12 mouse cellular contexts compared by ENCODE assay signal in the genomic region with DNA sequence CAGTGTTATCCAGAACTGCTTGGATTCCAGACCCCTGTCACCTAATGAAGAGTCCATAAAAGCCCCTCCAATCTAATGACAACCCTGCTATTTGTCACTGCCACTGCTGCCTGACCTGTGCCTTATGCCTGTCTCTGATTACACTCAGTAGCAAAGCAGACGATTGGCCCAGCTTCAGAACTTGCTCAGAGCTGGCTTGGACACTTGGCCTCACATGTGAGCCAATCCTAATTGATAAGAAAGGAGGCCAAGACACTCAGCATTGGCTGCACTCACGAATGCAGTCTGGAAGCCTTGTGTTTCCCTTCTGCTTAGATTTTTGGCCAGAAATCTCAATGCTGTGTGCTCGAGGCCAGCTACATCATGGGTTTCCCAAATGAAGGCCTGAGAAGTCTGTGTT. TPM values are rescaled to one million over a fixed set of nuclear protein-coding genes. Genes with fewer than 3 reads are reported as not detected.
DNase-seq lines count a peak whose midpoint lies in the region; ATAC-seq and TF ChIP-seq lines count a peak whose summit lies in the region.
"Had no signal": no experiment of that assay in that cellular context is flagged by ENCODE, and none has a peak within 500 bp of the region (broad histone marks: within the 10 kb centered on the region; RNA-seq: fewer than 3 reads in every experiment).

No protein-coding gene starts in this region.

- 0 out of 2 replicates have a peak, but pooled peaks cover 3% of the 10 kb centered on the region for H3K4me1 ChIP-seq in heart, embryonic 11.5 days (ENCODE audit: control insufficient read depth, insufficient read depth, low read length)
- peaks cover 2% of the 10 kb centered on the region; the same call in 1 of the 2 replicates for H3K4me1 ChIP-seq in bone marrow, adult 2 months (ENCODE audit: control insufficient read depth, insufficient read depth, low read length)
- peaks cover 29 to 42% of the 10 kb centered on the region in 2 experiments for H3K4me1 ChIP-seq in liver, embryonic 14.5 days (replicated peaks; ENCODE audit: control insufficient read depth in 2 of 2, insufficient read depth in 2 of 2, low read length in 1 of 2)
- 0 out of 2 replicates have a peak, but pooled peaks cover 4% of the 10 kb centered on the region for H3K4me1 ChIP-seq in midbrain, embryonic 14.5 days (ENCODE audit: control insufficient read depth, insufficient read depth, low read length)

- ATAC-seq in heart, embryonic 11.5 days (replicated peaks; ENCODE audit: insufficient number of reproducible peaks, low FRiP score, low TSS enrichment) = no peak
- peak; percentile 42 for ATAC-seq in liver, embryonic 14.5 days (ENCODE audit: insufficient read depth)
- ATAC-seq in midbrain, embryonic 14.5 days (ENCODE audit: low FRiP score, low TSS enrichment) = no peak

- WGBS in heart, embryonic 11.5 days (ENCODE audit: insufficient replicate concordance) = 41% methylated on average over 3 of the region's 3 CpGs
- 72% methylated on average over 3 of the region's 3 CpGs for WGBS in bone marrow, adult 2 months
- 26% methylated on average over 3 of the region's 3 CpGs for whole genome bisulfite sequencing in liver, embryonic 14.5 days (ENCODE audit: insufficient replicate concordance)
- 75% methylated on average over 3 of the region's 3 CpGs for WGBS in midbrain, embryonic 14.5 days

- no peak overlapping the region for H3K4me3 ChIP-seq in heart, embryonic 11.5 days (ENCODE audit: low read depth, low read length)
- H3K4me3 ChIP-seq in bone marrow, adult 2 months (replicated peaks; ENCODE audit: control insufficient read depth, low read depth, low read length) = no peak overlapping the region
- H3K4me3 ChIP-seq in liver, embryonic 14.5 days (ENCODE audit: insufficient read depth in 1 of 2, low read depth in 2 of 2, low read length in 2 of 2) = no peak overlapping the region
- H3K4me3 ChIP-seq in midbrain, embryonic 14.5 days (replicated peaks; ENCODE audit: low read depth, low read length) = no peak overlapping the region
- H3K4me3 ChIP-seq: hindbrain, embryonic 10.5 days; limb, embryonic 15.5 days had no signal

- 0 out of 2 replicates have a peak, but pooled peaks cover 4% of the 10 kb centered on the region for H3K27me3 ChIP-seq in heart, embryonic 11.5 days (ENCODE audit: control insufficient read depth, insufficient read depth, low read length)
- no peaks in the 10 kb centered on the region for H3K27me3 ChIP-seq in liver, embryonic 14.5 days (ENCODE audit: control insufficient read depth, insufficient read depth, low read length)
- no peaks in the 10 kb centered on the region for H3K27me3 ChIP-seq in midbrain, embryonic 14.5 days (ENCODE audit: control insufficient read depth, insufficient read depth, low read length)
- H3K27me3 ChIP-seq: limb, embryonic 15.5 days had no signal

- DNase-seq in heart, adult 11 months = peak; percentile 98
- peak; percentile 51 for DNase-seq in gastrocnemius, postnatal 10 days
- peak in 2 of 3 experiments; percentile 38 to 53 for DNase-seq in liver, embryonic 14.5 days (ENCODE audit: low read depth in 3 of 3, low spot score in 3 of 3)
- DNase-seq in midbrain, embryonic 14.5 days = no peak
- no peak for DNase-seq in T-cell, adult 2 months (ENCODE audit: low spot score)
- DNase-seq in layer of hippocampus, postnatal 25 days (ENCODE audit: extremely low spot score in 1 of 2, low spot score in 1 of 2) = no peak
- DNase-seq: retina, postnatal 1 day; thymus, adult 2 months had no signal

- TF ChIP-seq CTCF in bone marrow, adult 2 months (IDR thresholded peaks at IDR 0.05; ENCODE audit: control insufficient read depth, insufficient read depth, low read length) = no peak
- TF ChIP-seq CTCF in liver, embryonic 14.5 days (IDR thresholded peaks at IDR 0.05; ENCODE audit: low read depth) = no peak

- H3K27ac ChIP-seq in heart, embryonic 11.5 days (ENCODE audit: low read depth, low read length) = no peak overlapping the region
- H3K27ac ChIP-seq in bone marrow, adult 2 months (ENCODE audit: control insufficient read depth, insufficient read depth, low read depth, low read length, poor library complexity) = 0 out of 2 replicates have a peak overlapping the region, but pooled peaks have one; percentile 0
- peak overlapping the region; percentile 88 for H3K27ac ChIP-seq in liver, embryonic 14.5 days
- no peak overlapping the region for H3K27ac ChIP-seq in midbrain, embryonic 14.5 days (replicated peaks; ENCODE audit: low read depth, low read length)
- H3K27ac ChIP-seq: hindbrain, embryonic 10.5 days; limb, embryonic 15.5 days had no signal

- no peak overlapping the region for H3K9ac ChIP-seq in heart, embryonic 11.5 days (ENCODE audit: low read depth, low read length)
- H3K9ac ChIP-seq in liver, embryonic 14.5 days (replicated peaks) = no peak overlapping the region; the same call in 1 of the 2 replicates
- H3K9ac ChIP-seq in midbrain, embryonic 14.5 days (replicated peaks; ENCODE audit: low read length) = no peak overlapping the region
- H3K9ac ChIP-seq: limb, embryonic 15.5 days had no signal

- H3K36me3 ChIP-seq in heart, embryonic 11.5 days (ENCODE audit: control insufficient read depth, insufficient read depth, low read length) = no peaks in the 10 kb centered on the region
- no peaks in the 10 kb centered on the region for H3K36me3 ChIP-seq in liver, embryonic 14.5 days (replicated peaks; ENCODE audit: control insufficient read depth, insufficient read depth, low read depth)
- no peaks in the 10 kb centered on the region for H3K36me3 ChIP-seq in midbrain, embryonic 14.5 days (ENCODE audit: control insufficient read depth, insufficient read depth, low read length)
- H3K36me3 ChIP-seq: hindbrain, embryonic 10.5 days had no signal

- H3K4me2 ChIP-seq in heart, embryonic 11.5 days = no peak overlapping the region
- H3K4me2 ChIP-seq in liver, embryonic 14.5 days (ENCODE audit: low read depth) = peak overlapping the region; percentile 70
- H3K4me2 ChIP-seq in midbrain, embryonic 14.5 days (ENCODE audit: low read length) = no peak overlapping the region
- H3K4me2 ChIP-seq: limb, embryonic 15.5 days had no signal

- no peak for TF ChIP-seq POLR2A in bone marrow, adult 2 months (IDR thresholded peaks at IDR 0.05; ENCODE audit: borderline replicate concordance, control insufficient read depth, low read depth, low read length)

- H3K9me3 ChIP-seq in heart, embryonic 11.5 days (replicated peaks; ENCODE audit: control insufficient read depth, low read length) = no peaks in the 10 kb centered on the region; the same call in 1 of the 2 replicates
- H3K9me3 ChIP-seq in liver, embryonic 14.5 days (ENCODE audit: control insufficient read depth, low read length) = no peaks in the 10 kb centered on the region; the same call in 1 of the 2 replicates
- no peaks in the 10 kb centered on the region for H3K9me3 ChIP-seq in midbrain, embryonic 14.5 days (ENCODE audit: control insufficient read depth, low read length)
- H3K9me3 ChIP-seq: limb, embryonic 15.5 days had no signal

- no peak for TF ChIP-seq EP300 in liver, embryonic 14.5 days (IDR thresholded peaks at IDR 0.05; ENCODE audit: low read depth)

RNA-seq across cellular contexts. Expression of gene Tgfbr1, which starts 57.5 kb away (rescaled TPM):
- 36.8 and 49.2 TPM in 2 replicates for polyA plus RNA-seq in heart, embryonic 11.5 days (2014; fragmentation: Nextera tagmentation; extraction: Ambion mirVana)
- 4.2 and 5.6 TPM in 2 replicates for polyA plus RNA-seq in bone marrow, adult 2 months (2011; ENCODE audit: insufficient read depth, insufficient read length, low replicate concordance, missing spikeins)
- total RNA-seq in gastrocnemius, postnatal 10 days (2021) = 10 to 100 TPM; 24.3 to 30.5 TPM
- polyA plus RNA-seq in liver, embryonic 14.5 days (2012; rRNA removed) = 2.4 and 3.2 TPM in 2 replicates
- polyA plus RNA-seq in liver, embryonic 14.5 days (2014; fragmentation: Nextera tagmentation; extraction: Ambion mirVana) = 5.6 and 5.7 TPM in 2 replicates
- polyA plus RNA-seq in midbrain, embryonic 14.5 days (2014; fragmentation: Nextera tagmentation; extraction: Ambion mirVana) = 33.9 and 57.4 TPM in 2 replicates
- 10 to 100 TPM; 25.2 to 28.4 TPM for total RNA-seq in layer of hippocampus, postnatal 25 days (2021)

Comparison
In these comparisons a context has a peak if more than half of its experiments do, and no peak if none do; other contexts are left out.
1. DNase-seq: peak in heart, adult 11 months (single experiment), gastrocnemius, postnatal 10 days (single experiment) and liver, embryonic 14.5 days (2 of 3); none in midbrain, embryonic 14.5 days (single experiment), T-cell, adult 2 months (single experiment) and layer of hippocampus, postnatal 25 days (0 of 2).
2. H3K27ac ChIP-seq: peak in bone marrow, adult 2 months (single experiment) and liver, embryonic 14.5 days (single experiment); none in heart, embryonic 11.5 days (single experiment) and midbrain, embryonic 14.5 days (single experiment).